Mouse (Mus musculus): ENCODE data around the gene Rbm19.

- TF ChIP-seq CTCF (IDR thresholded peaks at IDR 0.05; ENCODE audit: control insufficient read depth, insufficient read depth, low read length) (no peak), POLR2A (IDR thresholded peaks at IDR 0.05; ENCODE audit: borderline replicate concordance, control insufficient read depth, low read depth, low read length) (no peak)
Observed at GRCm38 (mm10) chr5:120177066-120177340, 60.7 kb downstream of the Rbm19 start.

All from bone marrow, adult 2 months (tissue).